ENCODE assay signal across 8 mouse cellular contexts in the genomic region with DNA sequence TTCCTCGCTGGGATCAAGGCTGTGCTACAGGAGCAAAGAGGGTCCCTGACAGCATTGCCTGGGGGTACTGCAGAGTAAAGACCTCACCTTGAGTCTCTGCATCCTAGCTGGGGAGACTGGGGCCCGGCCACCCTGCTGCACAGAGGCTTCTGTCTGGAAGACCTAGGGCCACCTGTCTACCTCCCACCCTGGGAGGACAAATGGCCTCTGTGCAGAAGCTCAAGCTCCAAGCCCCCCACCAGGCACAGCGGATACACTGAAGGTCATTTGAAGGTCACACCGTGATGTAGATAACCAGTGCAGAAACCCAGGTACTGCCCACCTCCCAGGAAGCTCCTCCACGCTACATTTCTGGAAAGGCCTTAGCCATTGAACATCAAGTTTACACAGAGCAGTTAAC. TPM values are rescaled to one million over a fixed set of nuclear protein-coding genes. Genes with fewer than 3 reads are reported as not detected.
DNase-seq lines count a peak whose midpoint lies in the region; ATAC-seq lines count a peak whose summit lies in the region.
"Had no signal": no experiment of that assay in that cellular context is flagged by ENCODE, and none has a peak within 500 bp of the region (broad histone marks: within the 10 kb centered on the region; RNA-seq: fewer than 3 reads in every experiment).

No protein-coding gene starts in this region.

- ATAC-seq in kidney, embryonic 15.5 days (replicated peaks; ENCODE audit: low FRiP score), result no peak
- ATAC-seq in forebrain, embryonic 12.5 days (ENCODE audit: low FRiP score), result 0 out of 2 replicates have a peak, but pooled peaks have one; percentile 7
- no peak for ATAC-seq in hindbrain, embryonic 16.5 days
- ATAC-seq in neural tube, embryonic 14.5 days (ENCODE audit: low read depth), result peak; percentile 0; the same call in 1 of the 2 replicates

- H3K9me3 ChIP-seq in kidney, embryonic 15.5 days (replicated peaks), result no peaks in the 10 kb centered on the region
- H3K9me3 ChIP-seq in forebrain, embryonic 12.5 days, result no peaks in the 10 kb centered on the region
- H3K9me3 ChIP-seq in hindbrain, embryonic 16.5 days (ENCODE audit: control insufficient read depth, low read length), result no peaks in the 10 kb centered on the region
- H3K9me3 ChIP-seq in neural tube, embryonic 14.5 days (ENCODE audit: control insufficient read depth, low read length), result no peaks in the 10 kb centered on the region

- no peak overlapping the region for H3K27ac ChIP-seq in kidney, embryonic 15.5 days
- H3K27ac ChIP-seq in forebrain, embryonic 12.5 days, result peak overlapping the region; percentile 54; the same call in 1 of the 2 replicates
- peak overlapping the region; percentile 78 for H3K27ac ChIP-seq in hindbrain, embryonic 16.5 days (ENCODE audit: low read depth, low read length)
- H3K27ac ChIP-seq in neural tube, embryonic 14.5 days (ENCODE audit: low read depth, low read length), result peak overlapping the region; percentile 81

- 48% methylated on average over 5 of the region's 5 CpGs for WGBS in kidney, embryonic 15.5 days
- WGBS in forebrain, embryonic 12.5 days, result 50% methylated on average over 5 of the region's 5 CpGs
- WGBS in hindbrain, embryonic 16.5 days, result 57% methylated on average over 5 of the region's 5 CpGs
- 54% methylated on average over 5 of the region's 5 CpGs for WGBS in neural tube, embryonic 14.5 days

- no peak overlapping the region for H3K4me3 ChIP-seq in kidney, embryonic 15.5 days (replicated peaks)
- peak overlapping the region; percentile 48 for H3K4me3 ChIP-seq in forebrain, embryonic 12.5 days (replicated peaks)
- H3K4me3 ChIP-seq in hindbrain, embryonic 16.5 days (ENCODE audit: low read length), result peak overlapping the region; percentile 61
- peak overlapping the region; percentile 59 for H3K4me3 ChIP-seq in neural tube, embryonic 14.5 days (ENCODE audit: low read depth, low read length)
- H3K4me3 ChIP-seq: erythroblast, embryonic 14.5 days had no signal

- H3K9ac ChIP-seq in kidney, embryonic 15.5 days, result no peak overlapping the region
- H3K9ac ChIP-seq in forebrain, embryonic 12.5 days, result peak overlapping the region; percentile 63
- H3K9ac ChIP-seq in hindbrain, embryonic 16.5 days (ENCODE audit: low read depth, low read length), result peak overlapping the region; percentile 82
- peak overlapping the region; percentile 86 for H3K9ac ChIP-seq in neural tube, embryonic 14.5 days (replicated peaks; ENCODE audit: low read depth, low read length)

- H3K4me1 ChIP-seq in kidney, embryonic 15.5 days, result peaks cover 28% of the 10 kb centered on the region
- H3K4me1 ChIP-seq in forebrain, embryonic 12.5 days, result peaks cover 35% of the 10 kb centered on the region
- H3K4me1 ChIP-seq in hindbrain, embryonic 16.5 days (ENCODE audit: control insufficient read depth, insufficient read depth, low read depth, low read length), result peaks cover 20% of the 10 kb centered on the region
- peaks cover 10% of the 10 kb centered on the region for H3K4me1 ChIP-seq in neural tube, embryonic 14.5 days (ENCODE audit: control insufficient read depth, insufficient read depth, low read length)

- no peaks in the 10 kb centered on the region for H3K27me3 ChIP-seq in kidney, embryonic 15.5 days
- H3K27me3 ChIP-seq in forebrain, embryonic 12.5 days, result peaks cover 7% of the 10 kb centered on the region; the same call in 1 of the 2 replicates
- H3K27me3 ChIP-seq in hindbrain, embryonic 16.5 days (replicated peaks; ENCODE audit: control insufficient read depth, insufficient read depth, low read length), result no peaks in the 10 kb centered on the region
- H3K27me3 ChIP-seq in neural tube, embryonic 14.5 days (ENCODE audit: control insufficient read depth, insufficient read depth, low read length), result no peaks in the 10 kb centered on the region

- peak overlapping the region; percentile 50 for H3K4me2 ChIP-seq in kidney, embryonic 15.5 days
- H3K4me2 ChIP-seq in forebrain, embryonic 12.5 days, result peak overlapping the region; percentile 80
- peak overlapping the region; percentile 79 for H3K4me2 ChIP-seq in hindbrain, embryonic 16.5 days (ENCODE audit: low read length)
- H3K4me2 ChIP-seq in neural tube, embryonic 14.5 days (ENCODE audit: low read depth, low read length), result peak overlapping the region; percentile 88

- no peak for DNase-seq in kidney, adult 11 months
- DNase-seq in left cerebral cortex, adult 11 months (ENCODE audit: low spot score), result no peak
- DNase-seq in layer of hippocampus, adult 9-10 months (ENCODE audit: low spot score), result no peak

- H3K36me3 ChIP-seq in kidney, embryonic 15.5 days, result peaks cover 37% of the 10 kb centered on the region
- peaks cover 44% of the 10 kb centered on the region for H3K36me3 ChIP-seq in forebrain, embryonic 12.5 days (replicated peaks)
- H3K36me3 ChIP-seq in hindbrain, embryonic 16.5 days (ENCODE audit: control insufficient read depth, insufficient read depth, low read length), result peaks cover 31% of the 10 kb centered on the region
- peaks cover 26% of the 10 kb centered on the region for H3K36me3 ChIP-seq in neural tube, embryonic 14.5 days (ENCODE audit: control insufficient read depth, insufficient read depth, low read length)

RNA-seq across cellular contexts. Expression of a gene that starts 0.6 kb away (rescaled TPM):
- polyA plus RNA-seq in kidney, embryonic 15.5 days (2015; fragmentation: Nextera tagmentation; extraction: Ambion mirVana), result 2.6 and 3.4 TPM in 2 replicates
- 20.5 and 22.5 TPM in 2 replicates for polyA plus RNA-seq in forebrain, embryonic 12.5 days (2016; fragmentation: Nextera tagmentation; extraction: Ambion mirVana)
- polyA plus RNA-seq in hindbrain, embryonic 16.5 days (2015; fragmentation: Nextera tagmentation; extraction: Ambion mirVana), result 226 and 245 TPM in 2 replicates
- 51.6 and 70.7 TPM in 2 replicates for polyA plus RNA-seq in neural tube, embryonic 14.5 days (2014; fragmentation: Nextera tagmentation; extraction: Ambion mirVana)
- polyA plus RNA-seq: erythroblast, embryonic 14.5 days had no signal

RNA-seq across cellular contexts. Expression of a gene that starts 9.0 kb away (rescaled TPM):
- polyA plus RNA-seq in kidney, embryonic 15.5 days (2015; fragmentation: Nextera tagmentation; extraction: Ambion mirVana), result 27.6 and 34.0 TPM in 2 replicates
- polyA plus RNA-seq in forebrain, embryonic 12.5 days (2016; fragmentation: Nextera tagmentation; extraction: Ambion mirVana), result 57.4 and 60.9 TPM in 2 replicates
- polyA plus RNA-seq in hindbrain, embryonic 16.5 days (2015; fragmentation: Nextera tagmentation; extraction: Ambion mirVana), result 96.3 and 104 TPM in 2 replicates
- polyA plus RNA-seq in neural tube, embryonic 14.5 days (2014; fragmentation: Nextera tagmentation; extraction: Ambion mirVana), result 66.9 and 80.4 TPM in 2 replicates

RNA-seq across cellular contexts. Expression of a gene that starts 14.8 kb away (rescaled TPM):
- 61.5 and 61.8 TPM in 2 replicates for polyA plus RNA-seq in kidney, embryonic 15.5 days (2015; fragmentation: Nextera tagmentation; extraction: Ambion mirVana)
- polyA plus RNA-seq in forebrain, embryonic 12.5 days (2016; fragmentation: Nextera tagmentation; extraction: Ambion mirVana), result 47.0 and 50.0 TPM in 2 replicates
- polyA plus RNA-seq in hindbrain, embryonic 16.5 days (2015; fragmentation: Nextera tagmentation; extraction: Ambion mirVana), result 51.8 and 55.2 TPM in 2 replicates
- 42.7 and 44.8 TPM in 2 replicates for polyA plus RNA-seq in neural tube, embryonic 14.5 days (2014; fragmentation: Nextera tagmentation; extraction: Ambion mirVana)

RNA-seq across cellular contexts. Expression of a gene that starts 15.1 kb away (rescaled TPM):
- 10.5 and 12.6 TPM in 2 replicates for polyA plus RNA-seq in kidney, embryonic 15.5 days (2015; fragmentation: Nextera tagmentation; extraction: Ambion mirVana)
- polyA plus RNA-seq in forebrain, embryonic 12.5 days (2016; fragmentation: Nextera tagmentation; extraction: Ambion mirVana), result 16.9 and 18.8 TPM in 2 replicates
- polyA plus RNA-seq in hindbrain, embryonic 16.5 days (2015; fragmentation: Nextera tagmentation; extraction: Ambion mirVana), result 2.8 and 4.5 TPM in 2 replicates
- 2.0 and 2.5 TPM in 2 replicates for polyA plus RNA-seq in neural tube, embryonic 14.5 days (2014; fragmentation: Nextera tagmentation; extraction: Ambion mirVana)

RNA-seq across cellular contexts. Expression of a gene that starts 18.5 kb away (rescaled TPM):
- 1,339 and 1,510 TPM in 2 replicates for polyA plus RNA-seq in kidney, embryonic 15.5 days (2015; fragmentation: Nextera tagmentation; extraction: Ambion mirVana)
- polyA plus RNA-seq in forebrain, embryonic 12.5 days (2016; fragmentation: Nextera tagmentation; extraction: Ambion mirVana), result 950 and 986 TPM in 2 replicates
- 602 and 645 TPM in 2 replicates for polyA plus RNA-seq in hindbrain, embryonic 16.5 days (2015; fragmentation: Nextera tagmentation; extraction: Ambion mirVana)
- polyA plus RNA-seq in neural tube, embryonic 14.5 days (2014; fragmentation: Nextera tagmentation; extraction: Ambion mirVana), result 654 and 691 TPM in 2 replicates

Comparison
In these comparisons a context has a peak if more than half of its experiments do, and no peak if none do; other contexts are left out.
1. ATAC-seq: peak in forebrain, embryonic 12.5 days (single experiment) and neural tube, embryonic 14.5 days (single experiment); none in kidney, embryonic 15.5 days (single experiment) and hindbrain, embryonic 16.5 days (single experiment).
2. Peak in every context shown above with its lines, with median percentiles within 50 percentile points of each other: H3K4me2 ChIP-seq.